Mouse (Mus musculus): ENCODE measurements at regions not wholly inside any gene's neighbourhood (a gene's known extent, or its start where the extent isn't known, plus 50 kb on each side); places are given as distances from the start of the nearest gene placed in this dataset.

- no peaks in the 10 kb centered on the region for H3K27me3 ChIP-seq
- H3K4me3 ChIP-seq (replicated peaks): no peak overlapping the region
- no peaks in the 10 kb centered on the region for H3K9me3 ChIP-seq (replicated peaks)
- no peaks in the 10 kb centered on the region for H3K36me3 ChIP-seq
- no peak overlapping the region for H3K27ac ChIP-seq
- H3K9ac ChIP-seq: no peak overlapping the region
- 72% methylated on average over 1 of the region's 1 CpGs for WGBS
- no peak overlapping the region for H3K4me2 ChIP-seq
- no peak for ATAC-seq (replicated peaks; ENCODE audit: low FRiP score)
- H3K4me1 ChIP-seq: 0 out of 2 replicates have a peak, but pooled peaks cover under 1% of the 10 kb centered on the region
Measured at GRCm38 (mm10) chr9:84258488-84258887, 333.5 kb downstream of the Bckdhb start.

- no peak overlapping the region for H3K4me2 ChIP-seq
- no peaks in the 10 kb centered on the region for H3K9me3 ChIP-seq (replicated peaks)
- no peak overlapping the region for H3K4me3 ChIP-seq (replicated peaks)
- H3K4me1 ChIP-seq: no peaks in the 10 kb centered on the region
- no peaks in the 10 kb centered on the region for H3K36me3 ChIP-seq
- no peaks in the 10 kb centered on the region for H3K27me3 ChIP-seq
- H3K9ac ChIP-seq: no peak overlapping the region
- ATAC-seq (replicated peaks; ENCODE audit: low FRiP score): no peak
- no peak overlapping the region for H3K27ac ChIP-seq
Measured at GRCm38 (mm10) chr9:84259751-84260150, 334.8 kb downstream of the Bckdhb start.

- H3K9me3 ChIP-seq (replicated peaks): no peaks in the 10 kb centered on the region
- no peak overlapping the region for H3K4me3 ChIP-seq (replicated peaks)
- WGBS: 41% methylated on average over 5 of the region's 5 CpGs
- H3K27ac ChIP-seq: no peak overlapping the region
- H3K4me2 ChIP-seq: no peak overlapping the region
- H3K4me1 ChIP-seq: no peaks in the 10 kb centered on the region
- no peaks in the 10 kb centered on the region for H3K36me3 ChIP-seq
- H3K9ac ChIP-seq: no peak overlapping the region
- ATAC-seq (replicated peaks; ENCODE audit: low FRiP score): peak; percentile 76
- no peaks in the 10 kb centered on the region for H3K27me3 ChIP-seq
Measured at GRCm38 (mm10) chr9:84262151-84262550, 337.2 kb downstream of the Bckdhb start.

GRCm38 (mm10) chr9:84266974-84267373, 342.0 kb downstream of the Bckdhb start:
- WGBS: 76% methylated on average over 7 of the region's 7 CpGs
- no peak overlapping the region for H3K4me2 ChIP-seq

GRCm38 (mm10) chr9:84274608-84275007, 349.7 kb downstream of the Bckdhb start:
- 60% methylated on average over 3 of the region's 3 CpGs for WGBS
- no peaks in the 10 kb centered on the region for H3K9me3 ChIP-seq (replicated peaks)
- no peak overlapping the region for H3K4me2 ChIP-seq
- no peaks in the 10 kb centered on the region for H3K4me1 ChIP-seq
- H3K27ac ChIP-seq: no peak overlapping the region
- H3K36me3 ChIP-seq: no peaks in the 10 kb centered on the region
- no peaks in the 10 kb centered on the region for H3K27me3 ChIP-seq
- H3K4me3 ChIP-seq (replicated peaks): no peak overlapping the region
- no peak for ATAC-seq (replicated peaks; ENCODE audit: low FRiP score)
- no peak overlapping the region for H3K9ac ChIP-seq

More at GRCm38 (mm10) chr9:84266974-84267373, 342.0 kb downstream of the Bckdhb start:
- ATAC-seq (replicated peaks; ENCODE audit: low FRiP score): no peak
- Histone ChIP-seq H3K9ac (no peak overlapping the region), H3K27me3 (no peaks in the 10 kb centered on the region), H3K36me3 (no peaks in the 10 kb centered on the region), H3K27ac (no peak overlapping the region), H3K9me3 (replicated peaks) (no peaks in the 10 kb centered on the region), H3K4me1 (no peaks in the 10 kb centered on the region), H3K4me3 (replicated peaks) (no peak overlapping the region)

- H3K36me3 ChIP-seq: no peaks in the 10 kb centered on the region
- WGBS: 85% methylated on average over 4 of the region's 4 CpGs
- ATAC-seq (replicated peaks; ENCODE audit: low FRiP score): no peak
Measured at GRCm38 (mm10) chr9:84278295-84278694, 353.4 kb downstream of the Bckdhb start.

GRCm38 (mm10) chr9:84278731-84279130, 353.8 kb downstream of the Bckdhb start:
- H3K27ac ChIP-seq: no peak overlapping the region
- H3K4me3 ChIP-seq (replicated peaks): no peak overlapping the region
- ATAC-seq (replicated peaks; ENCODE audit: low FRiP score): no peak
- H3K9me3 ChIP-seq (replicated peaks): no peaks in the 10 kb centered on the region
- WGBS: 53% methylated on average over 1 of the region's 1 CpGs
- H3K9ac ChIP-seq: no peak overlapping the region
- H3K36me3 ChIP-seq: no peaks in the 10 kb centered on the region
- no peak overlapping the region for H3K4me2 ChIP-seq
- H3K27me3 ChIP-seq: no peaks in the 10 kb centered on the region
- H3K4me1 ChIP-seq: no peaks in the 10 kb centered on the region

More at GRCm38 (mm10) chr9:84278295-84278694, 353.4 kb downstream of the Bckdhb start:
- no peak overlapping the region for H3K4me3 ChIP-seq (replicated peaks)
- no peak overlapping the region for H3K27ac ChIP-seq
- H3K9ac ChIP-seq: no peak overlapping the region
- H3K9me3 ChIP-seq (replicated peaks): no peaks in the 10 kb centered on the region
- no peaks in the 10 kb centered on the region for H3K4me1 ChIP-seq
- no peak overlapping the region for H3K4me2 ChIP-seq
- H3K27me3 ChIP-seq: no peaks in the 10 kb centered on the region

GRCm38 (mm10) chr9:84280898-84281297, 356.0 kb downstream of the Bckdhb start:
- Histone ChIP-seq H3K9me3 (replicated peaks) (no peaks in the 10 kb centered on the region), H3K9ac (no peak overlapping the region), H3K4me2 (no peak overlapping the region), H3K27me3 (no peaks in the 10 kb centered on the region), H3K4me1 (no peaks in the 10 kb centered on the region), H3K36me3 (no peaks in the 10 kb centered on the region), H3K27ac (no peak overlapping the region), H3K4me3 (replicated peaks) (no peak overlapping the region)
- no peak for ATAC-seq (replicated peaks; ENCODE audit: low FRiP score)
- WGBS: 91% methylated on average over 4 of the region's 4 CpGs

- H3K4me1 ChIP-seq: no peaks in the 10 kb centered on the region
- 53% methylated on average over 3 of the region's 3 CpGs for WGBS
- H3K36me3 ChIP-seq: no peaks in the 10 kb centered on the region
- no peak for ATAC-seq (replicated peaks; ENCODE audit: low FRiP score)
- H3K27ac ChIP-seq: no peak overlapping the region
- H3K9me3 ChIP-seq (replicated peaks): no peaks in the 10 kb centered on the region
- H3K4me2 ChIP-seq: no peak overlapping the region
- no peaks in the 10 kb centered on the region for H3K27me3 ChIP-seq
- no peak overlapping the region for H3K9ac ChIP-seq
- no peak overlapping the region for H3K4me3 ChIP-seq (replicated peaks)
Measured at GRCm38 (mm10) chr9:84281610-84282009, 356.7 kb downstream of the Bckdhb start.

- Histone ChIP-seq H3K4me1 (no peaks in the 10 kb centered on the region), H3K9ac (no peak overlapping the region), H3K27me3 (no peaks in the 10 kb centered on the region), H3K27ac (no peak overlapping the region), H3K4me3 (replicated peaks) (no peak overlapping the region), H3K9me3 (replicated peaks) (no peaks in the 10 kb centered on the region), H3K36me3 (no peaks in the 10 kb centered on the region), H3K4me2 (no peak overlapping the region)
- no peak for ATAC-seq (replicated peaks; ENCODE audit: low FRiP score)
- WGBS: 83% methylated on average over 6 of the region's 6 CpGs
Measured at GRCm38 (mm10) chr9:84283296-84283695, 358.4 kb downstream of the Bckdhb start.

GRCm38 (mm10) chr9:84285604-84286003, 360.7 kb downstream of the Bckdhb start:
- Histone ChIP-seq H3K27me3 (no peaks in the 10 kb centered on the region), H3K9me3 (replicated peaks) (no peaks in the 10 kb centered on the region), H3K4me2 (no peak overlapping the region), H3K9ac (no peak overlapping the region), H3K4me3 (replicated peaks) (no peak overlapping the region), H3K4me1 (no peaks in the 10 kb centered on the region), H3K36me3 (no peaks in the 10 kb centered on the region), H3K27ac (no peak overlapping the region)
- no peak for ATAC-seq (replicated peaks; ENCODE audit: low FRiP score)
- WGBS: 25% methylated on average over 4 of the region's 4 CpGs

GRCm38 (mm10) chr9:84295891-84296290, 370.9 kb downstream of the Bckdhb start:
- H3K4me2 ChIP-seq: no peak overlapping the region
- no peaks in the 10 kb centered on the region for H3K9me3 ChIP-seq (replicated peaks)
- 45% methylated on average over 1 of the region's 1 CpGs for WGBS
- no peaks in the 10 kb centered on the region for H3K36me3 ChIP-seq
- H3K27me3 ChIP-seq: no peaks in the 10 kb centered on the region
- no peak overlapping the region for H3K9ac ChIP-seq
- ATAC-seq (replicated peaks; ENCODE audit: low FRiP score): no peak
- H3K27ac ChIP-seq: no peak overlapping the region
- no peaks in the 10 kb centered on the region for H3K4me1 ChIP-seq
- no peak overlapping the region for H3K4me3 ChIP-seq (replicated peaks)

- H3K4me1 ChIP-seq: no peaks in the 10 kb centered on the region
- no peaks in the 10 kb centered on the region for H3K36me3 ChIP-seq
- no peak overlapping the region for H3K4me2 ChIP-seq
- H3K9me3 ChIP-seq (replicated peaks): no peaks in the 10 kb centered on the region
- ATAC-seq (replicated peaks; ENCODE audit: low FRiP score): no peak
- 88% methylated on average over 3 of the region's 3 CpGs for WGBS
- H3K9ac ChIP-seq: no peak overlapping the region
- no peak overlapping the region for H3K27ac ChIP-seq
- no peak overlapping the region for H3K4me3 ChIP-seq (replicated peaks)
- no peaks in the 10 kb centered on the region for H3K27me3 ChIP-seq
Measured at GRCm38 (mm10) chr9:84296456-84296855, 371.5 kb downstream of the Bckdhb start.

All from kidney, embryonic 15.5 days (tissue).